Mouse (Mus musculus): ENCODE measurements around the gene Trim42.

The Trim42 gene

DNA sequence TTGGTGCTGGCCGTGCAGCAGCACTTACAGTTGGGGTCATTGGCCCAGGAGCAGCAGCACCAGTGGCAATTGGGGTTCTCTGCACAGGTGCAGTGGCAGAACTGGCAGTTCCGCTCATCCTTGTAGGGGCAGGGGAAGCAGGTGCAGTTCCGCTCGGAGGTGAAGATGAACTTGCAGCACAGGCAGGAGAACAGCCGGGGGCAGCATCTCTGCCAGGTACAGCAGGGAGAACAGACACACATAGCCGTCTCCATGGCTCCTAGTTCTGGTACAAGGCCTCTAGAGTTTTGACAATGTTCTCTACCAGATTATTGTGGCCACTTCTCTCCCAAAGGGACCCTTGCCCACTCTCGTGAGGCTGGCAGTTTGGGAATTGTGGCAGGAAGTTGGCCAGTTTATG, at the start of gene Trim42:
TSS of gene Trim42 (minus strand) at position 368 of the 400 bp plus-strand sequence.
- CTCF ChIA-PET, result no interaction called here

DNA sequence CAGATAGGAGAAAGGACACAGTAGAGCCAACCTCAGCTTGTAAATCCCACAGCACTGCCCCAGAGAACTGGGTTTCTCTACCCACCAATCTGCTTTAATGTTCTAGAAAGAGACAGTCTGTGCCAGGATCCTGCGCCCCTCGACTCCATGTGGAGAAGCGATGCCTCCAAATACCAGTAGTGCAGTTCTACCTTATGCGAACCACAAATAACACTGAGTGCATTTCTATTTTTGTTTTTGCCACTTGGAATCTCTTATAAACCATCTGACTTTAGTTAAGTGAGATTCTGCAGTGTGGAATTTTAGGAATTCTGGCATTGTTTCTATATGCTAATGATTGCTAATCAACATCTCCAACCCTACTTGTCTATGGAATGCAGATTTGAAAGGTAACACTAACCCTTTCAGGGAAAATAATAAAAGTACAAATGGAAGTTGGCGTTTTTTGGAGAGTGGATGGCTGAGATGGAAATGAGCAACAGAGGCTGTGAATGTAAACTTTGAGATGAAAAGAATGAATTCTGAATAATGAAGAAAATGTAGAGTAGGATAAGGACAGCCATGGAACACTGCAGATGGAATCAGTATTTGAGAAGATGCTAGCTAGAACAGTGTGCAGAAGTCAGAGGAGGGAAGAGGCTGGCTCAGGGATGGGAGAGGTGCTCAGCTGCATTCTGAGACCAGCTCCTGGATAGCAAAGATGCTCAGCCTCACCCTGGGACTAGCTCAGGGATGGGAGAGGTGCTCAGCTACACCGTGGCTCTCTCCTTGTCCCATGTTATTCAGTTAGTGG, 45.3 kb upstream of the Trim42 start:
- CTCF ChIA-PET, result no interaction called here

DNA sequence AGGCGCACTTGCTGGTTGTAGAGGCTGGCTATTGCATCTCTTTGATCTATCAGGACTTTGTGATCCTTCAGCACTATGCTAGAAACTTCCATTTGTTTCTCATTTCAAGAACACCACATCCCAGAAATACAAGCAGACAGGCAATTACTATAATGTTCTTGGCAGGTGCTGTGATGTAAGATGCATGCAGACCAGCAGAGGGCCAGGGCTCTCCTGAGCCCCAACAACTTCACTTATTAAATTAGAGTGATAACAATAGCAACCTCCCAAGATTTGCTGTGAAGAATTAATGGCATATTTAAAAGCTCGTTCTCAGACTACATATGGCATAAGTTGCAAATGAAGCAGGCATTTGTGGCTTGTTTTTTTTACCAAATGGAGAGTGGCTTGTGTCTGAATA, 38.4 kb upstream of the Trim42 start:
- CTCF ChIA-PET, result no interaction called here

DNA sequence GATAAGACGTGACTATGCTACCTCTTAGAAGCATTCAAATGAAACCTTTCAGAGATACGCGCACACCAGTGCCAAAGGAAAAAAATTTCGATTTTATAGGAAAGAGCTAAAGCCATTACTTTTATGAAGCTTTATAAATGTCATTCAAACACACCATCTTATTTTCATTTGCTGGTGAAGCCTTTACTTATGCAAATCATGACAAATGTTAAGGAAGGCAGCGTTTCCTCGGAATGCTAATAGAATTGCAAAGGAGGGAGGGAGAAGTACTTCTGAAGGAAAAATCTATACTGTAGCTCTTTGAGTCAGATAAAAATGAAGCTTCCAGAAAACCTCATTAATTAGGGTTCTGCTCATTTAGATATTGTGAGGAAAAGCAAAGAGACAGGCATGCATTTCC, 13.3 kb downstream of the Trim42 start:
- CTCF ChIA-PET, result no interaction called here

DNA sequence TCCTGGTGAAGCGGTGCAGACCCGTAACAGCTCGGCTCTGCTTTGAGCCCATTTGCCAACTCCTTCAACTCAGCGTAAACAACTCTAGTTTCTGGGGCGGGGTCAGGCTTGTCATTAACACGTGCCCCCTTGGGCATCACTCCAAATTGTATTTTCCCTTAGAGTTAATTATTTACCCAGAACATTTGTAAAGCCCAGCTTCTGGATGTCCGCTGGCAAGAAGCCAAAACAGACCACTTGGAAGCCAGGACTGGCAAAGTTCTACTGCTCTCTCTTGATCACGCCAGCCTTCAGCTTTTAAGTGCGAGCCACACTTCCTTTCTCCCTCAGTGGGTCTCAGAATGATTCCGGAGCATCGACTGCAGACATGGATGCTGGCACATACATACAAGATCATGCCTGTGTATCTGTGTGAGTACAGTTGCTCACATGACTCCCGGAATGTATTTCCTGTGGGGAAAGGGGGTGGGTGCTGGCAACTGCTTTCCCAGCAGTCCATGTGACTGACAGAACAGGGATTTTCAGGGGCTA, 24.9 kb downstream of the Trim42 start:
- CTCF ChIA-PET, result no interaction called here

DNA sequence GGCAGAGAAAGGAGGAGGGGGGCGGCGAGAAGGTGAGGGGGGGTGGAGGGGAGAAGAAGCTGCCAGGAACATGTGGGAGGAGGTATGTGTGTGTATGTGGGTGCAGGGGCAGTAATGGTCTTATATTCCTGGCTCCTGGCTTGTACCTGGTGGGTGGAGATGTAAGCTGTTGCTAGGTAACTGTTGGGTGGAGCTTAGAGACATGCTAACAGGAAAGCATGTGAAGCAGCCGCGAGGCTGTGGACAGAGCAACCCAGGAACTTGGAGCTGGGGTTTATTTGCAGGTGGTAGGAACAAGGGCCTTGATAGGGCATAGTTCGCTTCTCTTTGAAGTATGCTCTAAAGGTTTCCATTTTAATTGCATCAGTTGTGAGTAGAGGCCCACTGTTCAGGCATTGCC, 28.0 kb downstream of the Trim42 start:
- CTCF ChIA-PET, result no interaction called here

DNA sequence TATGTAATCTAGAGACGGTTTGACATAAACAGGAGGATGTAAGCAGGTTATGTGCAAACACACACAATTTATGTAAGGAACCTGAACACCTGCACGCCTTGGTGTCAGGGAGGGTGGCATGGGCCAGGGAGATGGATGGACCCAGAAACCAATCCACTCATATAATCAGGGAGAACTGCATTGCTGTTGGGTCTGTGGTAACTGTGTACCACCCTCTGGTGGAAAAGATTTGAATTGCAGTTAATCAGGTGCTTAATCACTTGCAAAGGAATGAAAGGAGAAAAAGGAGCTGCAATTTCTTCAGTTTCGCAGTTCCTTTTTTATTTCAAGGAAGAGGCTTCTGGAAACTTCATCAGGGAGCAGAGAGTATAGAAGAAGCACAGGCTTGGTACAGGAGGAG, 46.9 kb downstream of the Trim42 start:
- CTCF ChIA-PET, result no interaction called here

DNA sequence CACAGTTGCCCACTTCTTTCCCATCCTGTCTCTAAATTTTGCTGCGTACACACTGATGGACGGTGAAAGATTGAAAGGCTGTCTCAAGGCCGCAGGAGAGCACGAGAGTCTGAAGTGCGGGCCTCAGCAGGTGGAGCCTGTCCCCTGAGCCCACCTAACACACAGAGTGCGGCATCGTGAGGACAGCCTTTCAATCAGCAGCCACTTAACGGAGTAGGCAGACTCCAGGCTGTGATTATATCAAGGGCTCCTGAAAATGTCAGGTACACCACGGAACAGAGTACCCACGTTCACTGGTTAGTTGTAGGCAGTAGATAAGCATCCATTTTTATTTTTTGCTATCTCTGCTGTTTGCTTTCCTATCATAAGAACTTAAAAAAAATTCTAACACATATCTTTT, 47.6 kb downstream of the Trim42 start:
- CTCF ChIA-PET, result no interaction called here

DNA sequence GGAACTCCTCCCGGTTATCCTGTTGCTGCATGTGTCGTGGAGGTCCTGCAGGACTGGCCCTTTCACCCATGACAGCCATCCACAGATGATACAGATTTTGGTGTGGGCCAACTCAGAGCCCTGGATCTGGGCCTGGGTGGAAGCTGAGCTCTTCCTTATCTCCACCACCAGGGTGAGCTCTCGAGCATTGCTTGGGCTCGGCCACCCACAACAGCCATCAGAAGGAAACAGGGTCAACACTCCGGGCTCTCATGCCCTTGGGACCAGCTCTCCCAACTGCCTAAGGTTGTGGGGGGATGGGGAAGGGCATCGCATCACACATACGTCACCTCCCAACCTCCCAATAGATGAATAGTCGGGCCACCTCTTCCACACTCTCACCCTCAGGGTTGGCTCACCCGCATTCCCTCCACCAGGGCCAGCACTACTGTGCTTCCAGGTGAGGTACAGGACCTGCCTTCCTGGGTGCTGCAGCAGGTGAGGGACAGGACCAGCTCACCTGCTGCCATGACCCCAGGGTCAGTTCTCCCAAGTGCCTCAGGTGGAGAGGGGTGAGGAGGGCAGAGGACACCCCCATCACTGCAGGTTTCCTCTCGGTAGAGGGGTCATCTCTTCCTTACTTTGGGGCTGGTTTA, 54.2 kb downstream of the Trim42 start:
- CTCF ChIA-PET, result no interaction called here

DNA sequence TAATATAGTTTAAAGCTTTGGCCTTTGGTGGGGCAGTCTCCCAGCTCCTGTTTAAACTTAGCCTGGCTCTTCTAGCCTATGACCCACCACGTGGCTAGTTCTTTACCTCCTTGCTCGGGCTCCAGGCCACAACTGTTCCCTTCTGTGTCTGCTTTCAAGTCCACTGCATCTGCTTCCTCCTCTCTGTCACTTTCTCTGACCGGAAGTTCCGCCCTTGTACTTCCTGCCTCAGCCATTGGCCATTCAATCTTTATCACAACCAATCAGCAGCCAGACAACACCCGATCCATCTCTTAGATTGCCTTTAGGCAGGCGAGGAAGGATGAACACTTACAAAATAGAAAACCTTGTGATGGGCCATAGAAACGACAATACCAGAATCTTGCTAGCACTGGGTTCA, 58.1 kb downstream of the Trim42 start:
- CTCF ChIA-PET, result no interaction called here

DNA sequence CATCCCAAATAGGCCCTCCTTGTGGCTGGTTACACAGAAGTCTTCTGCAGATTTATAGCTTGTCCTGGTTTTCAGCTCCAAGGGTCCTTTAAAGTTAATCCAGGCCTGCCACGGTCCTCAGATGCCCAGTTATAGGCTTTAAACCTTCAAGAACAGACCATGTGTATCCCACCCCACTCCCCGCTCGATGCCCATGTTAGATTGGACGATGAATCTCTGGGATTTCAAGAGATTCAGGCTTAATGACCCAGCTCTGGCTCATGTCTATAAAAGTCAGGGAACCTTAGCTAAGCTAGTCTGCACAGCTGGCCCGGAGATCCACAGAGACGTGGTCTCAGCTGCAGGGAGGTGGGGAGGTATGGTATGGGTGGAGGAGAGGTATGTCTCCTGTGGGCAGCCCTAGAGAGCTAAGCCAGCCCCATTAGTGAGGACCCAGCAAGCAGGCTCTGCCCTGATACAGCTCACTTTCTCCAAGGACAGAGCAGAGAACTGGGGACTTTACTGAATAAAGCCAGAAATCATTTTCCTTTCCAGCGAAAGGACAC, 60.2 kb downstream of the Trim42 start:
- CTCF ChIA-PET, result no interaction called here

DNA sequence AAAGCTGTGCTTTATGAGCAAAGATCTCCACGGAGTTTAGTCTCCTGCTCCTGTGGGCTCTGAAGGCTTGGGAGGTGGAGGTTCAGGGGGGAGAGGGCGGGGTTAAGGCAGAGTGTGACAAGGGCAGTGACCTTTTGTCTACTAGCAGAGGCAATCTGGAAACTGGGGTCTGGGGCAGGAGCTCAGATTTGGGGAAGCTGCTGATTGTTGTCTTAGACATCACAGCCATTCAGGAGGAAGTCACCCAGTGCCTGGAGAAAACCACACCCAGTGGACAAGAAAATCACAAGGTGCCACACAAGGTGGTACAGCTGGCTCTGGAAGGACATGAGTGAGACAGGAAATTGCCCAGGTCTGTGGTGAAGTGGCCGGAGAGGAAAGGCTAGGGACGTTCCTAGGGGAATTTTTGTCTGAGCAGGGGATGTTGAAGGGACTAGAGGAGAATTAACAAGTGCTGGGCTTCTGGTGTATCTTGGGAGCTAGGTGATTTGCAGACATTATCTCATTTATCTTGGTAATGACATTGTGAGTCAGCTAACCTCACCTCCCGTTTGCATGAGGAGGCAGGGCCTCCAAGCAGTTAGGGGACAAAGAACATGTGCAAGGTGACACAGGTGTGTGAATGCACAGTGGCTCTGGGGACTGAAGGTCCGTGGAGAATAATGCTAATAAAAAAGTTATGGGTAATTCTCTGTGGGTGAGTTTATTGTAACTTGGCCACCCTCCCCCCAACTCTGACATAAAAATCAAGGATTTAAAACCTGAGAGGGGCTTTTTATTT, 61.9 kb downstream of the Trim42 start:
- CTCF ChIA-PET, result no interaction called here
